Mouse (Mus musculus) kidney, postnatal 0 days (tissue): ENCODE measurements around the gene BC049715. TPM values are rescaled to one million over a fixed set of nuclear protein-coding genes. Genes with fewer than 3 reads are reported as not detected.

Experiments
- ATAC-seq: fragments of 200-750 bp; cut with Nextera tagmentation; replicated peaks from 2 replicates; pipeline ENCODE4 v1.8.0; 2017; ENCODE audit warnings: low read depth, moderate number of reproducible peaks, moderate TSS enrichment, moderate library complexity; ENCODE audit not compliant: low FRiP score
- DNase-seq: peaks from one replicate; pipeline ENCODE4 v3.0.0-alpha.2; 2016; ENCODE audit warnings: low spot score
- H3K27ac ChIP-seq: fragments of 300-500 bp; sonication (generic); 2 replicates; pipeline ENCODE4 v1.5.1; 2014; ENCODE audit warnings: mild to moderate bottlenecking
- H3K27me3 ChIP-seq: fragments of 300-500 bp; sonication (generic); 2 replicates; pipeline ENCODE4 v1.6.1; 2014; ENCODE audit warnings: low read length, mixed read lengths; ENCODE audit not compliant: insufficient read depth
- H3K36me3 ChIP-seq: fragments of 300-500 bp; sonication (generic); 2 replicates; pipeline ENCODE4 v1.6.1; 2014; ENCODE audit warnings: low read length, mixed read lengths; ENCODE audit not compliant: insufficient read depth
- H3K4me1 ChIP-seq: fragments of 300-500 bp; sonication (generic); replicated peaks from 2 replicates; pipeline ENCODE4 v1.6.1; 2014; ENCODE audit warnings: antibody characterized with exemption, low read length, mixed read lengths; ENCODE audit not compliant: insufficient read depth
- H3K4me2 ChIP-seq: fragments of 300-500 bp; sonication (generic); 2 replicates; pipeline ENCODE4 v1.6.1; 2014; ENCODE audit warnings: mild to moderate bottlenecking, low read length, moderate library complexity, mixed read lengths
- H3K4me3 ChIP-seq: fragments of 300-500 bp; sonication (generic); replicated peaks from 2 replicates; pipeline ENCODE4 v1.5.1; 2014; ENCODE audit warnings: low read depth, low read length
- H3K9ac ChIP-seq: fragments of 300-500 bp; sonication (generic); 2 replicates; pipeline ENCODE4 v1.6.1; 2014; ENCODE audit warnings: low read depth, low read length
- H3K9me3 ChIP-seq: fragments of 300-500 bp; sonication (generic); replicated peaks from 2 replicates; pipeline ENCODE4 v1.6.1; 2016; ENCODE audit warnings: low read length, inconsistent platforms, mixed read lengths
- CTCF ChIP-seq: IDR thresholded peaks from 2 replicates; pipeline ENCODE4 v1.5.1; 2016; ENCODE audit warnings: antibody characterized with exemption, low read depth, mild to moderate bottlenecking, moderate library complexity
- WGBS: fragments of 180-500 bp; shearing (Covaris S2); extraction: QIAGEN DNeasy Blood & Tissue Kit; methylation state at CpG from one replicate; pipeline ENCODE4 v1.1.7; 2014; 5-methylcytosine and 5-hydroxymethylcytosine counted together
- polyA plus RNA-seq: library from polyadenylated mRNA; unstranded; fragments of >200 nt; fragmentation: Nextera tagmentation; extraction: Ambion mirVana; gene quantifications from 2 replicates; pipeline ENCODE4 v1.2.1, GENCODE M21; 2015

Gene BC049715
- polyA plus RNA-seq, 1 experiment from 2014 or later: 2.1 TPM

DNA sequence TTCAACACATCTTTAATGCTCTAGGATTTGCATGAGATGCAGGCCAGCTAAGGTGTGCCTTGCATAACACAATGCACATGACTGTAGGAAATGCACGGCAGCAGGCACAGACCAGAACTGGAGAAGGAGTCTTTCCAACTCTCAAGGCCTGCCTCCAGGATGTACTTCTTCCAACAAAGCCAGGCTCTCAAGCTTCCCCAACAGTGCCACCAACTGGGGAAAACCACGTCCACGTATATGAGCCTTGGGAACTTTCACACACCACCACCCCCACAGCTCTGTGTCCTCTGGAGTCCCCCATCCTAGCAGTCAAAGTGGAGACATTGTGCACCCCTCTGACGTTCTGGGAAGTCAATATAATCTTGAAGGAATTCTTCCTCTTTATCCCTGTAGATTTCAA is 14.3 kb upstream of the BC049715 start:
- H3K36me3 ChIP-seq: peaks cover 52% of the 10 kb centered on the region
- peaks cover 7% of the 10 kb centered on the region for H3K4me1 ChIP-seq
- 34% methylated on average over 4 of the region's 4 CpGs for WGBS
- no peaks in the 10 kb centered on the region for H3K27me3 ChIP-seq
- no peak overlapping the region for H3K4me2 ChIP-seq
- H3K27ac ChIP-seq: no peak overlapping the region
- ATAC-seq (no peak), DNase-seq (no peak)
- no peaks in the 10 kb centered on the region for H3K9me3 ChIP-seq
- no peak overlapping the region for H3K4me3 ChIP-seq
- no peak overlapping the region for H3K9ac ChIP-seq
- TF ChIP-seq CTCF: peak; percentile 41; the same call in 1 of the 2 replicates

GRCm38 (mm10) chr6:136815381-136815780 is 12.0 kb upstream of the BC049715 start:
- H3K4me2 ChIP-seq: no peak overlapping the region
- H3K4me3 ChIP-seq: no peak overlapping the region
- ATAC-seq (no peak), DNase-seq (no peak)
- H3K4me1 ChIP-seq: no peaks in the 10 kb centered on the region
- no peak for TF ChIP-seq CTCF
- no peaks in the 10 kb centered on the region for H3K9me3 ChIP-seq
- WGBS: 96% methylated on average over 7 of the region's 7 CpGs
- no peak overlapping the region for H3K9ac ChIP-seq
- peaks cover 72% of the 10 kb centered on the region for H3K36me3 ChIP-seq
- no peak overlapping the region for H3K27ac ChIP-seq
- H3K27me3 ChIP-seq: no peaks in the 10 kb centered on the region

- Histone ChIP-seq H3K4me3 (no peak overlapping the region), H3K36me3 (peaks cover 86% of the 10 kb centered on the region), H3K27ac (no peak overlapping the region), H3K9ac (no peak overlapping the region), H3K4me1 (no peaks in the 10 kb centered on the region), H3K9me3 (no peaks in the 10 kb centered on the region), H3K27me3 (no peaks in the 10 kb centered on the region), H3K4me2 (no peak overlapping the region)
- TF ChIP-seq CTCF: no peak
- WGBS: 93% methylated on average over 21 of the region's 21 CpGs
- no peak for ATAC-seq
- no peak for DNase-seq
Observed at GRCm38 (mm10) chr6:136816826-136817225, 10.6 kb upstream of the BC049715 start.

DNA sequence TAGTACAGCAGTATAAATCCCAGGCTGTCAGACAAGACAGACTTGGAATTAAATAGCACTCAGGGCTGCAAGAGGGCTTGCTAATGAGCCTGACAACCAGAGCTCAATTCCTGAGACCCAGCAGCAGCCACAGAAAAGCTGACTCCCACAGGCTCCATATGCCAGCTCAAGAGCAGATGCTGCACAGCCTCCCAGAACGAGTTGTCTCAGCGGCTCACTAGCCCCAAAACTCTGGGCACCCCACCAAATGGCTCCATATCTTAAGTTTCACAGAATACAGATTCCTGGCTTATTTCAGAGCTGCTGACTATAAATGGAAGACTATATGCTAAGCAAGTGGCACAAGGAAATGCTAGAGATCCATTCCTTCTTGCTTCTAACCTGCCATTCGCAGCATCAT is 9.9 kb upstream of the BC049715 start:
- WGBS: 92% methylated on average over 3 of the region's 3 CpGs
- DNase-seq: no peak
- peaks cover 87% of the 10 kb centered on the region for H3K36me3 ChIP-seq
- H3K4me3 ChIP-seq: no peak overlapping the region
- no peaks in the 10 kb centered on the region for H3K9me3 ChIP-seq
- no peaks in the 10 kb centered on the region for H3K4me1 ChIP-seq
- H3K4me2 ChIP-seq: no peak overlapping the region
- no peak overlapping the region for H3K9ac ChIP-seq
- H3K27me3 ChIP-seq: no peaks in the 10 kb centered on the region
- no peak for ATAC-seq
- TF ChIP-seq CTCF: no peak
- no peak overlapping the region for H3K27ac ChIP-seq

- 94% methylated on average over 21 of the region's 21 CpGs for WGBS
- H3K4me1 ChIP-seq: no peaks in the 10 kb centered on the region
Observed at GRCm38 (mm10) chr6:136820381-136820780, 7.0 kb upstream of the BC049715 start.

DNA sequence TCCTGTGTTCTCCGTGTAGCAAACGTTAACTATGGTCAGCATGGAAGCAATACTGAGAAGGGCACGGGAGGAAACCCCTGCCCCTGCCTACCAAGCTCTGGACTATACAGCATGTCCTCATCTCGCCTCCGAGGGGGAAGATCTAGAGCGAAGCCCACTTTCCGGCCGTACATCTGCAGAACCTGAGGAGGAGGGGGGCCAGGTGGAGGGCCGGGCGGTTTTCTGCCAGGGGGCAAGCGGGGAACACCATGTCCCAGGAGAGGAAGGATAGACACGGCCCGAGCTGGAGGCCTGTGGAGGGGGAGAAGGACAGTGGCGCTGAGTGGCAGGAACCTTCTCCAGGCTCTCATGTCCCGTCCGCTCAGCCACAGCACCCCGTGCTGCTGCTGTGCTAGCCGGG is 6.3 kb upstream of the BC049715 start:
- no peak overlapping the region for H3K9ac ChIP-seq
- H3K4me2 ChIP-seq: no peak overlapping the region
- DNase-seq (no peak), ATAC-seq (no peak)
- no peak overlapping the region for H3K4me3 ChIP-seq
- H3K4me1 ChIP-seq: no peaks in the 10 kb centered on the region
- H3K27me3 ChIP-seq: no peaks in the 10 kb centered on the region
- H3K27ac ChIP-seq: no peak overlapping the region
- no peaks in the 10 kb centered on the region for H3K9me3 ChIP-seq
- no peak for TF ChIP-seq CTCF
- WGBS: 97% methylated on average over 18 of the region's 18 CpGs
- peaks cover 80% of the 10 kb centered on the region for H3K36me3 ChIP-seq

More at GRCm38 (mm10) chr6:136820381-136820780, 7.0 kb upstream of the BC049715 start:
- Histone ChIP-seq H3K9me3 (no peaks in the 10 kb centered on the region), H3K36me3 (peaks cover 85% of the 10 kb centered on the region), H3K4me3 (no peak overlapping the region), H3K4me2 (no peak overlapping the region), H3K27ac (no peak overlapping the region), H3K27me3 (no peaks in the 10 kb centered on the region), H3K9ac (no peak overlapping the region)
- no peak for TF ChIP-seq CTCF
- no peak for DNase-seq
- no peak for ATAC-seq

DNA sequence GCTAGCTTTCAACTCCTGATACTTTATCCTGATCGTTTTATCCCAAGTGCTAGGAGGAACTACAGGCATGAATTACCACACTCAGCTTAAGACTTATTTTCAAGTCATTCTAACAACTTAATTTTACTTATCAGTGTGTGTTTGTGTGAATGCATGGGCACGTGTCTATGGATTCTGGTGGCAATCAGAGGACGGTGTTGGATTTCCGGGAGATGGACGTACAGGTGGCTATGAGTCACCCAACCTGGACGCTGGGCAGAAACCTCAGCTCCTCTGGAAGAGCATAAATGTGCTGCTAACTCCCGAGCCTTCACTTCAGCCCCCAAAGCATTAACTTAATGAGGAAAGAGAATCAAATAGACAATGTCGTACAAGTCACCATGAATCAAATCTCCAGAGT is 2.4 kb upstream of the BC049715 start:
- ATAC-seq (no peak), DNase-seq (no peak)
- 0 out of 2 replicates have a peak, but pooled peaks cover 5% of the 10 kb centered on the region for H3K4me1 ChIP-seq
- H3K9me3 ChIP-seq: no peaks in the 10 kb centered on the region
- H3K27ac ChIP-seq: no peak overlapping the region
- H3K9ac ChIP-seq: no peak overlapping the region
- peaks cover 45% of the 10 kb centered on the region for H3K36me3 ChIP-seq
- no peak overlapping the region for H3K4me2 ChIP-seq
- TF ChIP-seq CTCF: no peak
- 82% methylated on average over 8 of the region's 8 CpGs for WGBS
- no peak overlapping the region for H3K4me3 ChIP-seq
- H3K27me3 ChIP-seq: no peaks in the 10 kb centered on the region
